Mouse (Mus musculus): ENCODE measurements around the gene Tcl1. TPM values are rescaled to one million over a fixed set of nuclear protein-coding genes. Genes with fewer than 3 reads are reported as not detected.

Gene Tcl1
- polyA plus RNA-seq (2016; fragmentation: Nextera tagmentation; extraction: Ambion mirVana): not detected in 2 replicates

- H3K4me3 ChIP-seq: no peak within 1 kb of the TSS
- H3K9ac ChIP-seq: no peak within 1 kb of the TSS
- 90% methylated on average over 22 of the region's 22 CpGs for WGBS
- H3K36me3 ChIP-seq: no peaks in the 10 kb centered on the region
- H3K27me3 ChIP-seq: no peaks in the 10 kb centered on the region
- H3K4me2 ChIP-seq (replicated peaks): no peak within 1 kb of the TSS
- no peaks in the 10 kb centered on the region for H3K9me3 ChIP-seq (replicated peaks)
- no peak for ATAC-seq (ENCODE audit: low FRiP score)
- no peak within 1 kb of the TSS for H3K27ac ChIP-seq
- 0 out of 2 replicates have a peak, but pooled peaks cover 5% of the 10 kb centered on the region for H3K4me1 ChIP-seq
Observed at GRCm38 (mm10) chr12:105222601-105223319, at the start of gene Tcl1. TSS of gene Tcl1 (minus strand) at chr12:105222793.

GRCm38 (mm10) chr12:105271016-105271965 is 48.7 kb upstream of the Tcl1 start:
- Histone ChIP-seq H3K27me3 (no peaks in the 10 kb centered on the region), H3K4me1 (0 out of 2 replicates have a peak, but pooled peaks cover 3% of the 10 kb centered on the region), H3K27ac (no peak overlapping the region), H3K9me3 (replicated peaks) (no peaks in the 10 kb centered on the region), H3K36me3 (no peaks in the 10 kb centered on the region), H3K9ac (no peak overlapping the region), H3K4me2 (replicated peaks) (no peak overlapping the region), H3K4me3 (no peak overlapping the region)
- no peak for ATAC-seq (ENCODE audit: low FRiP score)
- WGBS: 56% methylated on average over 17 of the region's 17 CpGs

GRCm38 (mm10) chr12:105267076-105267475 is 44.5 kb upstream of the Tcl1 start:
- no peak for ATAC-seq (ENCODE audit: low FRiP score)
- no peaks in the 10 kb centered on the region for H3K36me3 ChIP-seq
- no peak overlapping the region for H3K9ac ChIP-seq
- WGBS: 82% methylated on average over 5 of the region's 5 CpGs
- no peaks in the 10 kb centered on the region for H3K9me3 ChIP-seq (replicated peaks)
- H3K4me2 ChIP-seq (replicated peaks): no peak overlapping the region
- H3K4me3 ChIP-seq: no peak overlapping the region
- peaks cover 8% of the 10 kb centered on the region; the same call in 1 of the 2 replicates for H3K4me1 ChIP-seq
- no peaks in the 10 kb centered on the region for H3K27me3 ChIP-seq
- no peak overlapping the region for H3K27ac ChIP-seq

- no peak overlapping the region for H3K4me3 ChIP-seq
- peaks cover 8% of the 10 kb centered on the region; the same call in 1 of the 2 replicates for H3K4me1 ChIP-seq
- no peak overlapping the region for H3K9ac ChIP-seq
- no peak overlapping the region for H3K27ac ChIP-seq
- H3K4me2 ChIP-seq (replicated peaks): no peak overlapping the region
- ATAC-seq (ENCODE audit: low FRiP score): no peak
- H3K36me3 ChIP-seq: no peaks in the 10 kb centered on the region
- no peaks in the 10 kb centered on the region for H3K27me3 ChIP-seq
- 12% methylated on average over 3 of the region's 3 CpGs for WGBS
- no peaks in the 10 kb centered on the region for H3K9me3 ChIP-seq (replicated peaks)
Observed at GRCm38 (mm10) chr12:105266096-105266495, 43.5 kb upstream of the Tcl1 start.

GRCm38 (mm10) chr12:105259221-105259620 is 36.6 kb upstream of the Tcl1 start:
- Histone ChIP-seq H3K27me3 (no peaks in the 10 kb centered on the region), H3K36me3 (no peaks in the 10 kb centered on the region), H3K4me2 (replicated peaks) (no peak overlapping the region), H3K4me1 (peaks cover 6% of the 10 kb centered on the region; the same call in 1 of the 2 replicates), H3K9me3 (replicated peaks) (no peaks in the 10 kb centered on the region), H3K4me3 (no peak overlapping the region), H3K27ac (no peak overlapping the region), H3K9ac (no peak overlapping the region)
- WGBS: 38% methylated on average over 4 of the region's 4 CpGs
- ATAC-seq (ENCODE audit: low FRiP score): no peak

GRCm38 (mm10) chr12:105258787-105259186 is 36.2 kb upstream of the Tcl1 start:
- H3K9me3 ChIP-seq (replicated peaks): no peaks in the 10 kb centered on the region
- WGBS: 9% methylated on average over 9 of the region's 9 CpGs
- H3K27me3 ChIP-seq: no peaks in the 10 kb centered on the region
- H3K4me1 ChIP-seq: peaks cover 1% of the 10 kb centered on the region; the same call in 1 of the 2 replicates
- no peak for ATAC-seq (ENCODE audit: low FRiP score)
- H3K4me2 ChIP-seq (replicated peaks): no peak overlapping the region
- H3K36me3 ChIP-seq: no peaks in the 10 kb centered on the region
- no peak overlapping the region for H3K4me3 ChIP-seq
- no peak overlapping the region for H3K9ac ChIP-seq
- no peak overlapping the region for H3K27ac ChIP-seq

- no peak overlapping the region for H3K4me2 ChIP-seq (replicated peaks)
- H3K9ac ChIP-seq: no peak overlapping the region
- WGBS: 90% methylated on average over 3 of the region's 3 CpGs
- H3K9me3 ChIP-seq (replicated peaks): no peaks in the 10 kb centered on the region
- no peaks in the 10 kb centered on the region for H3K36me3 ChIP-seq
- H3K27me3 ChIP-seq: no peaks in the 10 kb centered on the region
- ATAC-seq (ENCODE audit: low FRiP score): no peak
- H3K27ac ChIP-seq: no peak overlapping the region
- peaks cover 20% of the 10 kb centered on the region for H3K4me1 ChIP-seq
- H3K4me3 ChIP-seq: no peak overlapping the region
Observed at GRCm38 (mm10) chr12:105253796-105254195, 31.2 kb upstream of the Tcl1 start.

GRCm38 (mm10) chr12:105248763-105249233 is 26.2 kb upstream of the Tcl1 start:
- Histone ChIP-seq H3K36me3 (no peaks in the 10 kb centered on the region), H3K9ac (no peak overlapping the region), H3K27ac (peak overlapping the region; percentile 71; the same call in 1 of the 2 replicates), H3K9me3 (replicated peaks) (no peaks in the 10 kb centered on the region), H3K4me1 (peaks cover 28% of the 10 kb centered on the region), H3K4me3 (no peak overlapping the region), H3K27me3 (no peaks in the 10 kb centered on the region; the same call in 1 of the 2 replicates), H3K4me2 (replicated peaks) (peak overlapping the region; percentile 38)
- ATAC-seq (ENCODE audit: low FRiP score): peak; percentile 65; the same call in 1 of the 2 replicates
- WGBS: 6% methylated on average over 9 of the region's 9 CpGs

GRCm38 (mm10) chr12:105239060-105239459 is 16.5 kb upstream of the Tcl1 start:
- ATAC-seq (ENCODE audit: low FRiP score): no peak
- Histone ChIP-seq H3K9ac (no peak overlapping the region), H3K4me3 (no peak overlapping the region), H3K36me3 (no peaks in the 10 kb centered on the region), H3K4me2 (replicated peaks) (no peak overlapping the region), H3K9me3 (replicated peaks) (peaks cover 3% of the 10 kb centered on the region; the same call in 1 of the 2 replicates), H3K27me3 (no peaks in the 10 kb centered on the region), H3K4me1 (0 out of 2 replicates have a peak, but pooled peaks cover 5% of the 10 kb centered on the region), H3K27ac (no peak overlapping the region)
- WGBS: 66% methylated on average over 9 of the region's 9 CpGs

GRCm38 (mm10) chr12:105235091-105235490 is 12.5 kb upstream of the Tcl1 start:
- H3K27me3 ChIP-seq: no peaks in the 10 kb centered on the region
- ATAC-seq (ENCODE audit: low FRiP score): no peak
- 86% methylated on average over 3 of the region's 3 CpGs for WGBS

GRCm38 (mm10) chr12:105234362-105234761 is 11.8 kb upstream of the Tcl1 start:
- no peak overlapping the region; the same call in 1 of the 2 replicates for H3K27ac ChIP-seq
- H3K27me3 ChIP-seq: no peaks in the 10 kb centered on the region
- no peaks in the 10 kb centered on the region for H3K36me3 ChIP-seq
- no peaks in the 10 kb centered on the region for H3K9me3 ChIP-seq (replicated peaks)
- 0 out of 2 replicates have a peak, but pooled peaks cover 2% of the 10 kb centered on the region for H3K4me1 ChIP-seq
- ATAC-seq (ENCODE audit: low FRiP score): no peak
- 66% methylated on average over 11 of the region's 11 CpGs for WGBS
- H3K9ac ChIP-seq: no peak overlapping the region
- no peak overlapping the region for H3K4me2 ChIP-seq (replicated peaks)
- no peak overlapping the region for H3K4me3 ChIP-seq

More at GRCm38 (mm10) chr12:105235091-105235490, 12.5 kb upstream of the Tcl1 start:
- H3K4me3 ChIP-seq: no peak overlapping the region
- H3K9me3 ChIP-seq (replicated peaks): peaks cover 2% of the 10 kb centered on the region; the same call in 1 of the 2 replicates
- H3K9ac ChIP-seq: no peak overlapping the region
- no peak overlapping the region for H3K27ac ChIP-seq
- no peaks in the 10 kb centered on the region for H3K36me3 ChIP-seq
- H3K4me1 ChIP-seq: 0 out of 2 replicates have a peak, but pooled peaks cover 2% of the 10 kb centered on the region
- no peak overlapping the region for H3K4me2 ChIP-seq (replicated peaks)
